Mouse (Mus musculus) small intestine, adult 2 months (tissue): ENCODE results near the gene Zmynd8. TPM values are rescaled to one million over a fixed set of nuclear protein-coding genes. Genes with fewer than 3 reads are reported as not detected.

ENCODE experiments used
- H3K27ac ChIP-seq: fragments of 200-500 bp; 2 replicates; pipeline ENCODE4 v1.5.1; 2012; ENCODE audit warnings: low read depth, low read length, control low read depth, inconsistent platforms; ENCODE audit not compliant: insufficient read depth
- H3K27me3 ChIP-seq: fragments of 200-500 bp; 2 replicates; pipeline ENCODE4 v1.6.1; 2012; ENCODE audit warnings: mild to moderate bottlenecking, moderate library complexity, low read length, inconsistent platforms; ENCODE audit not compliant: control insufficient read depth, insufficient read depth
- H3K36me3 ChIP-seq: fragments of 200-500 bp; 2 replicates; pipeline ENCODE4 v1.6.1; 2012; ENCODE audit warnings: mild to moderate bottlenecking, low read length, control low read depth, inconsistent platforms; ENCODE audit not compliant: control insufficient read depth, insufficient read depth
- H3K4me1 ChIP-seq: fragments of 200-500 bp; 2 replicates; pipeline ENCODE4 v1.6.1; 2012; ENCODE audit warnings: low read length, inconsistent platforms, mixed read lengths; ENCODE audit not compliant: control insufficient read depth, insufficient read depth, insufficient read length
- H3K4me3 ChIP-seq: fragments of 200-500 bp; 2 replicates; pipeline ENCODE4 v1.5.1; 2012; ENCODE audit warnings: low read depth, mild to moderate bottlenecking, control low read depth, inconsistent platforms, low read length, moderate library complexity
- CTCF ChIP-seq: fragments of 200-500 bp; IDR thresholded peaks from 2 replicates; pipeline ENCODE4 v1.5.1; 2012; ENCODE audit warnings: low read depth, mild to moderate bottlenecking, control low read depth, inconsistent platforms, low read length, moderate library complexity, mixed read lengths; ENCODE audit not compliant: insufficient replicate concordance, insufficient read length; ENCODE audit errors: extremely low read depth
- POLR2A ChIP-seq: fragments of 200-500 bp; IDR thresholded peaks from 2 replicates; pipeline ENCODE4 v1.6.1; 2012; ENCODE audit warnings: low read depth, mild to moderate bottlenecking, control low read depth, inconsistent platforms, low read length, moderate library complexity
- WGBS: fragments of 180-500 bp; shearing (Covaris S2); methylation state at CpG from one replicate; pipeline ENCODE4 v1.1.7; 2018; 5-methylcytosine and 5-hydroxymethylcytosine counted together
- polyA plus RNA-seq: library from polyadenylated mRNA; depleted of rRNA; stranded (reverse); fragments of >200 nt; gene quantifications from 2 replicates; pipeline ENCODE4 v1.2.3, GENCODE M21; 2012; rRNA removed

The Zmynd8 gene
- polyA plus RNA-seq = 9.7 and 17.4 TPM in 2 replicates

DNA sequence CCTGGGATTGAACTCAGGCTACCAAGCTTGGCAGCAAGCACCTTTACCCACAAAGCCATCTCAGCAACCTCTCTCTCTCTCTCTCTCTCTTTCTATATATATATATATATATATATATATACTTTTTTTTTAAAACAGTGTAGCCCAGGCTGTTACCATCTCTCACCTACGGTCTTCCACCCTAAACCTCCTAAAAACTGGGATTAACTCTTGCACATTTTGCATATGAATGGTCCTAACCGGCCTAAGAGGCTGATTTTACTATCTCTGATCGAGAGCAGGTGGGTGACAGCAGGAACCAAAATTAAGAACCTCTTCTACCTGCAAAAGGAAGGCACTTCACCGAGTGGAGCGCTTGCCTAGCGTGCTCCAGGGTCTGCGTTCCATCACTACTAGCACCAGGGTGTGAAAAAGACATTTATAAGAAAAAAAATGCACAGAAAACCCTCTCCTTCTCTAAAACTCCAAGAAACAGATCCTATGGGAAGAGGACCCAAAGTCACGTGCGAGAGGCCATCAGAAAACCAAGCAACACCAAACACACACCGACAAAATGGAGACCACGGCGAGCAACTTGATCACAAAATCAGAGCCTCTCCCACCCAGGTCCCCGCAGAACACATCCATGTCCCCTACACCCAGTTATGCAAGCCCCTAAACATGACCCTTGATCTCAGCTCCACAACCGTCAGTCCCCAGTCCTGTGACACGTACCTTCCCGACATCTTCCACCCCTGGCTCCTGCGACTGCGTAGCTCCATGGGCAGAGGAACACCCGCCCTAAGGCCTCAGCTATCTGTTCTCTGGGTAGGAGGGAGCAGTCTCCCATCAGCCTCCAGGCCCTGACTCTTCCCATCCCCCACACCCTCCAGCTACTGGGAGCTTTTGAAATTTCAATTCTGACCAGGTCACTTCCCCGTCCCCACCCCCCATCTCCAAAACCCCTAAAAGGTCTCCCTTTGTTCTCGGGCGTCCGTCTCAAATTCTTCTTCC, at the start of gene Zmynd8:
TSS of gene Zmynd8 (minus strand) at position 815 of the 993 bp plus-strand sequence.
- Histone ChIP-seq H3K27ac (no peak within 1 kb of the TSS), H3K4me3 (no peak within 1 kb of the TSS), H3K36me3 (no peaks in the 10 kb centered on the region), H3K27me3 (no peaks in the 10 kb centered on the region), H3K4me1 (no peaks in the 10 kb centered on the region; the same call in none of the 2 replicates)
- 94% methylated on average over 23 of the region's 23 CpGs for WGBS
- no peak for TF ChIP-seq CTCF
- no peak for TF ChIP-seq POLR2A

DNA sequence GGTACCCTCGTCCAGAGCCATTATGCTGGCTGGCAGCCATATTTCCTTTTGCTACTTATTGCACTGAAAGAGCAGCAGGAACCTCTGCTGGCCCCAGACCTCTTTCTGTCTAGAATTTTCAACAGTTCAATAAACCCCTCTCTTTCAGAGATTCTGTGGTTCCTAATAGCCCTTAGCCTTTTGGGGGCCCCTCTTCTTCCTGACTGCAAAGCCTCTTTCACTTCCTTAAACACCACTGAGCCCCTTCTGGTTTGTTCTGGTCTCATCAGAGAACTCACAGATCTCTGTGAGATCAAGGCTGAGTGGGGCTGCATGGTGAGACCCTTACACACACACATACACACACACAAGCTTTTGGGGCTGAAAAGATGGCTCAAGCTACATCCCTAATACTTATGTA, 49.2 kb upstream of the Zmynd8 start:
- H3K27ac ChIP-seq = no peak overlapping the region
- no peak overlapping the region for H3K4me3 ChIP-seq

DNA sequence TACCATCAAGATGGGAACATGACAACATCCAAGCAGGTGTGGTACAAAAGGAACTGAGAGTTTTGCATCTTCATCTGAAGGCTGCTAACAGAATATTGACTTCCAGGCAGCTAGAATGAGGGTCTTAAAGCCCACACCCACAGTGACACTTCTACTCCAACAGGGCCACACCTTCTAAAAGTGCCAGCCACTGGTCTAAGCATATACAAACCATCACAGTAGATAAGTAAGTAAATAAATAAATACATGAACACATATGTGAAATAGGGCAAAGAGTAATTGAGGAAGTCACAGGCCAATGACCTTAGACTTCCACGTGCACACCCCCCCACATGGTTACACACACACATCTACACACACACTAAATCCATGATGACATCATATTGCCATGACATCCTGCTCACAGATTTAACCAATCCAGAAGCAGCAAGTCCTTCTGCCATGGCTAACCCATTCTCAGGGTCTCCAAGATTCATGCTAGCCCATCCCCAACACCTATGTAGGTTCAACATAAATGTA, 47.3 kb upstream of the Zmynd8 start:
- H3K27me3 ChIP-seq = no peaks in the 10 kb centered on the region
- no peak overlapping the region for H3K4me3 ChIP-seq
- WGBS = 57% methylated on average over 1 of the region's 1 CpGs
- H3K36me3 ChIP-seq = no peaks in the 10 kb centered on the region
- no peak for TF ChIP-seq POLR2A
- TF ChIP-seq CTCF = no peak
- H3K27ac ChIP-seq = no peak overlapping the region
- H3K4me1 ChIP-seq = no peaks in the 10 kb centered on the region

More for the DNA sequence above, 49.2 kb upstream of the Zmynd8 start:
- WGBS = 48% methylated on average over 1 of the region's 1 CpGs
- Histone ChIP-seq H3K4me1 (peaks cover 3% of the 10 kb centered on the region), H3K36me3 (no peaks in the 10 kb centered on the region), H3K27me3 (no peaks in the 10 kb centered on the region)
- TF ChIP-seq POLR2A = no peak
- TF ChIP-seq CTCF = no peak

DNA sequence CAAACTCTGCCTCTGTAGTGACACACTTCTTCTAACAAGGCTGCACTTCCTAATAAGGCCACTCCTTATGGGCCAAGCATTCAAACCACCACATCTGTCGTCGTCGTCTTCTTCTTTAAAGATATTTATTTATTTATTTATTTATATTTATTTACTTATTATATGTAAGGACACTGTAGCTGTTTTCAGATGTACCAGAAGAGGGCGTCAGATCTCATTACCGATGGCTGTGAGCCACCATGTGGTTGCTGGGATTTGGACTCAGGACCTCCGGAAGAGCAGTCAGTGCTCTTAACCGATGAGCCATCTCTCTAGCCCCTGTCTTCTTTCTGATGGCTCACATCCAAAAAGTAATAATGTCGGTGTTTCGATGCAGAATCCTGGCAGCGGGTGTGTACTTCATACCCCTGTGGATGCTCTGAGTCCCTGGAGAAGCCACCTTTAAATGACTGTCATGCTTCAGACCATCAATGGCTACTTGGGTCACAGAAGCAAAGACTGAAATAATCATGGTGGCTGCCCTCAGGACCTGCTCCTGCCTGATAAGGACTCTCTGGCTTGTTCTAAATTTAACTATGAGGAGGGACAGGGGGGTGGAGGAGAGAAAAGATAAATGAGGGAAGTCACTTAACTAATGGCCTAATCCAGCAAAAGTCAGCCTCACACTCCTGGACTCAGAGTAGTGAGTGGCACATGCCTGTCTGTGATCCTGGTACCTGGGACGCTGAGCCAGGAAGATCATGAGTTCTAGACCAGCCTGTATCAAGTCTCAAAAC, 45.9 kb upstream of the Zmynd8 start:
- H3K27me3 ChIP-seq = no peaks in the 10 kb centered on the region
- no peak overlapping the region for H3K4me3 ChIP-seq
- TF ChIP-seq CTCF (no peak), POLR2A (no peak)
- WGBS = 85% methylated on average over 11 of the region's 11 CpGs
- H3K27ac ChIP-seq = no peak overlapping the region
- no peaks in the 10 kb centered on the region for H3K36me3 ChIP-seq
- no peaks in the 10 kb centered on the region for H3K4me1 ChIP-seq

DNA sequence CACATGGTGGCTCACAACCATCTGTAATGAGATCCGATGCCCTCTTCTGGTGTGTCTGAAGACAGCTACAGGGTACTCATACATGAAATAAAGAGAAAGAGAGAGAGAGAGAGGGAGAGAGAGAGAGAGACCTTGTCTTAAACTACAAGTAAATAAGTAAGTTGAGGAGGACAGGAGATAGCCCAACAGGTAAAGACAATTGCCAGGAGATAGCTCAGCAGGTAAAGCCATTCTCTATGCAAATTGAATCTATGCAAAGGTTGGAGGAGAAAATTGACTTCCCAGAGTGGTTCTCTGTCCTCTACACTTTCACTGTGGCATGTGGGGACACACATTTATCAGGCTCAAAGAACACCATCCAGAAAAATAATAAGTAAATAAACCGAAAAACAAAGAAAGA, 44.3 kb upstream of the Zmynd8 start:
- TF ChIP-seq POLR2A (no peak), CTCF (no peak)
- 97% methylated on average over 2 of the region's 2 CpGs for WGBS
- Histone ChIP-seq H3K4me1 (peaks cover 2% of the 10 kb centered on the region; the same call in 1 of the 2 replicates), H3K4me3 (no peak overlapping the region), H3K27me3 (no peaks in the 10 kb centered on the region), H3K36me3 (no peaks in the 10 kb centered on the region), H3K27ac (no peak overlapping the region)

DNA sequence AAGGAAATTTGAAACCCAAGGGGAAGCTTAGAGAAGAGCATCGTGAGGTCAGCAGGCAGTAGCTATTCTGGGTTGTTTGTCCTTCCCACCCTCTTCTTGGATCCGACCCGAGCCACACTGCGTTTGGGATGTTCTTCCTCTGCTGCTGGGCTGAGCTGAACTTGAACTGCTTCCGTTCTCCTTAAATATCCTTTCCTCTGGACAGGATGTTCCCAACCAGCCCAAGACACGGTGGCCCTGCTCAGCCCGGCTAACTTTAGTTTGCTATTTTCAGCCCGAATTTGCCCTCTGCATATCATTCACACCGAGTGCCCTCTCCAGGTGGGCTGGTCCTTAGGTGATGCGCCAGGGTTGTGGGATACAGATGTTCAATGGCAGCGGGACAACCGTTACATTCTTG, 37.3 kb upstream of the Zmynd8 start:
- H3K36me3 ChIP-seq = no peaks in the 10 kb centered on the region
- H3K27me3 ChIP-seq = no peaks in the 10 kb centered on the region
- TF ChIP-seq CTCF (no peak), POLR2A (no peak)
- WGBS = 65% methylated on average over 12 of the region's 12 CpGs
- H3K4me3 ChIP-seq = no peak overlapping the region
- peaks cover 8% of the 10 kb centered on the region for H3K4me1 ChIP-seq
- peak overlapping the region; percentile 76 for H3K27ac ChIP-seq

DNA sequence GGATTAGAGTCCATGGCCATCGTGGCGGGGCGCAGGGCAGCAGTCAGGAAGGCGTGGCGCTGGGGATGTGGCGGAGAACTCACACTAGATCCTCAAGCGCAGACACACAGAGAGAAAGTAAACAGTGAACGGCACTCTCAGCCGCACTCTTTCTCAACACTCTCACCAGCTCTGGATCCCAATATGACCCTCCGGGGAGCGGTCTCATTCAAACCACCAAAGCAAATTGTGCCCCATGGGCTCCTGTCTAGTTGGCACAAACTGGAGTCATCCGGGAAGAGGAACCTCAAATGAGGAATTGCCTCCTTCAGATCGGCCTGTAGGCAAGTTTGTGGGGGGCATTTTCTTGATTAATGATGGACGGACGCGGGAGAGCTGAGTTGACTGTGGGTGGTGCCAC, 28.9 kb upstream of the Zmynd8 start:
- no peak overlapping the region for H3K4me3 ChIP-seq
- H3K27ac ChIP-seq = no peak overlapping the region
- H3K27me3 ChIP-seq = no peaks in the 10 kb centered on the region
- H3K4me1 ChIP-seq = peaks cover 3% of the 10 kb centered on the region; the same call in 1 of the 2 replicates
- no peaks in the 10 kb centered on the region for H3K36me3 ChIP-seq
- no peak for TF ChIP-seq CTCF
- TF ChIP-seq POLR2A = no peak
- WGBS = 91% methylated on average over 16 of the region's 16 CpGs
